Mouse (Mus musculus) lung, postnatal 0 days (tissue): ENCODE data around the gene Map4k1. TPM values are rescaled to one million over a fixed set of nuclear protein-coding genes. Genes with fewer than 3 reads are reported as not detected.

Experiments
- ATAC-seq: fragments of 200-750 bp; cut with Nextera tagmentation; 2 replicates; pipeline ENCODE4 v1.8.0; 2017; ENCODE audit warnings: moderate library complexity
- DNase-seq: peaks from one replicate; pipeline ENCODE4 v3.0.0-alpha.2; 2016; ENCODE audit warnings: low spot score
- H3K27ac ChIP-seq: fragments of 300-500 bp; sonication (generic); 2 replicates; pipeline ENCODE4 v1.5.1; 2014; ENCODE audit warnings: antibody characterized with exemption, mild to moderate bottlenecking, low read length, mixed read lengths
- H3K27me3 ChIP-seq: fragments of 300-500 bp; sonication (generic); replicated peaks from 2 replicates; pipeline ENCODE4 v1.6.1; 2014; ENCODE audit warnings: low read length, mixed read lengths; ENCODE audit not compliant: insufficient read depth
- H3K36me3 ChIP-seq: fragments of 300-500 bp; sonication (generic); 2 replicates; pipeline ENCODE4 v1.6.1; 2014; ENCODE audit warnings: low read length, mixed read lengths; ENCODE audit not compliant: insufficient read depth
- H3K4me1 ChIP-seq: fragments of 300-500 bp; sonication (generic); 2 replicates; pipeline ENCODE4 v1.6.1; 2014; ENCODE audit warnings: antibody characterized with exemption, low read depth, low read length, mixed read lengths; ENCODE audit not compliant: insufficient read depth
- H3K4me2 ChIP-seq: fragments of 300-500 bp; sonication (generic); replicated peaks from 2 replicates; pipeline ENCODE4 v1.6.1; 2014; ENCODE audit warnings: low read depth, mild to moderate bottlenecking, low read length, moderate library complexity, mixed read lengths
- H3K4me3 ChIP-seq: fragments of 300-500 bp; sonication (generic); 2 replicates; pipeline ENCODE4 v1.5.1; 2014; ENCODE audit warnings: low read depth, low read length
- H3K9ac ChIP-seq: fragments of 300-500 bp; sonication (generic); replicated peaks from 2 replicates; pipeline ENCODE4 v1.6.1; 2014; ENCODE audit warnings: low read depth, mild to moderate bottlenecking
- H3K9me3 ChIP-seq: fragments of 300-500 bp; sonication (generic); 2 replicates; pipeline ENCODE4 v1.6.1; 2016; ENCODE audit warnings: low read length, mixed read lengths
- CTCF ChIP-seq: IDR thresholded peaks from 2 replicates; pipeline ENCODE4 v1.5.1; 2016; ENCODE audit warnings: antibody characterized with exemption, mild to moderate bottlenecking
- EP300 ChIP-seq: IDR thresholded peaks from 2 replicates; pipeline ENCODE4 v1.6.1; 2016; ENCODE audit warnings: antibody characterized with exemption, mild to moderate bottlenecking, control low read depth
- WGBS: fragments of 180-500 bp; shearing (Covaris S2); extraction: QIAGEN DNeasy Blood & Tissue Kit; methylation state at CpG from one replicate; pipeline ENCODE4 v1.1.7; 2014; 5-methylcytosine and 5-hydroxymethylcytosine counted together
- polyA plus RNA-seq: library from polyadenylated mRNA; unstranded; fragments of >200 nt; fragmentation: Nextera tagmentation; extraction: Ambion mirVana; gene quantifications from 2 replicates; pipeline ENCODE4 v1.2.1, GENCODE M21; 2015

Gene Map4k1
- polyA plus RNA-seq, 1 experiment from 2014 or later = 3.5 TPM

DNA sequence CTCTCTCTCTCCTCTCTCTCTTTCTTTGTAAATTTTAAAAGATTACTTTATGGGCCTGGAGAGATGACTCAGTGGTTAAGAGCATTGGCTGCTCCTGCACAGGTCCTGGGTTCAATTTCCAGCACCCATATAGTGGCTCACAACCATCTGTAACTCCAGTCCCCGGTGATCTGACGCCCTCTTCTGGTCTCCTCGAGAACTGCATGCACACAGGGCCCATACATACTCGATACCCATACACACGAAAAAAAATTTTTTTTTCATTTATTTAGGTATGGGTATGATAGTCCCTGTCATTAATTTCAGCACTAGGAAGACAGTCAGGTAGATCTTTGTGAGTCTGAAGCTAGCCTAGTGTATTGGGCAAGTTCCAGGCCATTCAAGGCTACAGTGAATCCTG is 59.3 kb downstream of the Map4k1 start:
- Histone ChIP-seq H3K27ac (no peak overlapping the region), H3K4me3 (no peak overlapping the region), H3K36me3 (no peaks in the 10 kb centered on the region), H3K4me1 (peaks cover 6% of the 10 kb centered on the region; the same call in 1 of the 2 replicates), H3K4me2 (no peak overlapping the region), H3K9ac (no peak overlapping the region), H3K9me3 (no peaks in the 10 kb centered on the region), H3K27me3 (no peaks in the 10 kb centered on the region)
- no peak for DNase-seq
- WGBS = 84% methylated on average over 5 of the region's 5 CpGs
- ATAC-seq = no peak
- TF ChIP-seq CTCF (peak; percentile 29; the same call in 1 of the 2 replicates), EP300 (no peak)

DNA sequence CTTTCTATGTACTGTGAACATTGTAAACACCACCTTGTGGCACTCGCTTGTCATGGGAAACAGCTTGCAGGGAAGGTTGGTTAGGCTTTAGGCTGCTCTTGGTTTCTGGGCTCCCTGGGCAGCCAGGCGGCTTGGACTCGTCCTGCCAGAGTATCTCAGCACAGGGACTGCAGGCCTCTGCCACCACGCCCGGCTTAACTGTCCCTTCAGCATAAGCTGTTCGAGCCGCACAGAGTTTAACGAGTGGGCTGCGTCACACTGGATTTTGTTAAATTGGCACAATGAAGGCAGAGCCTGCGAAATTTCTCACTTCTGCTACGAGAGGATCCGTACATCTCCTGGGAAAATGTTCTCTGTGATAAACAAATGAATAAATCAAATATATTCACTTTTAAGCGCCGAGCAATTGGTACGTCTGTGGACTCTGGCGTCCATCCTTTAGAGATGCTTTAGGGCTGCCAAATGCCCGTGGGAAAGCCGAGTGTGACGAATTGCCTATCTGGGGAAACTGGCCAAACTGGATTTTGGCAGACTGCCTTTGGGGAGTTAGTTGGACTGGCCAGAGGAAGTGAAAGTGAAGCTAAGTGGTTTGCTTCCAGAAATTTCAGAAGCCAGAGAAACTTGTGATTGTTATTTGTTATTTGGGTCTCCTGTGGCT is 61.3 kb downstream of the Map4k1 start:
- no peaks in the 10 kb centered on the region for H3K36me3 ChIP-seq
- no peaks in the 10 kb centered on the region for H3K27me3 ChIP-seq
- peaks cover 6% of the 10 kb centered on the region; the same call in 1 of the 2 replicates for H3K4me1 ChIP-seq
- peak; percentile 60 for ATAC-seq
- no peak overlapping the region for H3K9ac ChIP-seq
- no peaks in the 10 kb centered on the region for H3K9me3 ChIP-seq
- no peak overlapping the region for H3K4me3 ChIP-seq
- H3K4me2 ChIP-seq = peak overlapping the region; percentile 37
- WGBS = 27% methylated on average over 19 of the region's 19 CpGs
- peak; percentile 85 for DNase-seq
- H3K27ac ChIP-seq = no peak overlapping the region
- peak; percentile 8; the same call in 1 of the 2 replicates for TF ChIP-seq CTCF
- no peak for TF ChIP-seq EP300

DNA sequence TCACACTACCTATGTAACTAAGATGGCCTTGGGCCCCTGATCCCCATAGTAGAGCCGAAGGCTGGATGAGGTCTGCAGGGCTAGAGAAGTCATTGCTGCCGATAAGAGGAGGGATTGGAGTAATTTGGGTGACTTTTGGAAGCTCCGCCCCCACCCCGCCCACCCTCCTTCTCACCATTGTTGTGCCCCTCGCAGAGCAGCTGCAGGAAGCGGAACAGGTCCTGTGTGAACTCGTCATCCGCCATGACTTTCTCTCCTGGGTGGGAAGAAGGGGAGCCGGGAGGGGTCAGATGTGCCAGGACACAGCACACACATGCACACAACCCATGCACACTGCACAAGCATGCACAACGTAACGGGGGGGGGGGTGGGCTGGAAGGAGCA is 61.8 kb downstream of the Map4k1 start:
- Histone ChIP-seq H3K27me3 (no peaks in the 10 kb centered on the region), H3K4me2 (peak overlapping the region; percentile 37), H3K9ac (no peak overlapping the region), H3K4me1 (peaks cover 6% of the 10 kb centered on the region; the same call in 1 of the 2 replicates), H3K27ac (no peak overlapping the region), H3K9me3 (no peaks in the 10 kb centered on the region), H3K4me3 (no peak overlapping the region), H3K36me3 (no peaks in the 10 kb centered on the region)
- DNase-seq = no peak
- 22% methylated on average over 11 of the region's 11 CpGs for WGBS
- no peak for TF ChIP-seq CTCF
- no peak for TF ChIP-seq EP300
- peak; percentile 17 for ATAC-seq

DNA sequence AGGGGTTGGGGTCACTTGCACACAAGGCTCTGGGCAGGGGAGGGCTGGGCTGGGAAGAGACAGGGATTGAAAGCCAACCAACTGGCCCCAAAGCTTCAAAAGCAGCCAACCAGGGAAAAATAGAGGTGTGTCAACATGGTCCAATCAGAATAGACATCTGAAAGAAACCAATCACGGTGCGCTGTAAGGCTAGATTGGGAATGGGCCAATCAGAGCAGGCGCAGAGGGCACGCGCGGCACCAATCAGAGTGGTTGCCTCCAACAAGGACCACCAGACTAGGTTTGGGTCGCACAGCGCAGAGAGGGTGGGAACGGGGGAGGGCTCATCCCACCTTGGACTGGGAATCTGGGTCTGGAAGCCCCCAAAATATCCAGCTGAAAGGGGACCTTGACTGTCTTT is 62.5 kb downstream of the Map4k1 start:
- H3K4me2 ChIP-seq = no peak overlapping the region
- 61% methylated on average over 9 of the region's 9 CpGs for WGBS
- no peaks in the 10 kb centered on the region for H3K36me3 ChIP-seq
- ATAC-seq (no peak; the same call in 1 of the 2 replicates), DNase-seq (no peak)
- H3K9me3 ChIP-seq = no peaks in the 10 kb centered on the region
- H3K4me3 ChIP-seq = no peak overlapping the region
- no peak overlapping the region for H3K9ac ChIP-seq
- TF ChIP-seq EP300 (no peak), CTCF (no peak)
- no peak overlapping the region for H3K27ac ChIP-seq
- H3K4me1 ChIP-seq = peaks cover 6% of the 10 kb centered on the region; the same call in 1 of the 2 replicates
- H3K27me3 ChIP-seq = no peaks in the 10 kb centered on the region

DNA sequence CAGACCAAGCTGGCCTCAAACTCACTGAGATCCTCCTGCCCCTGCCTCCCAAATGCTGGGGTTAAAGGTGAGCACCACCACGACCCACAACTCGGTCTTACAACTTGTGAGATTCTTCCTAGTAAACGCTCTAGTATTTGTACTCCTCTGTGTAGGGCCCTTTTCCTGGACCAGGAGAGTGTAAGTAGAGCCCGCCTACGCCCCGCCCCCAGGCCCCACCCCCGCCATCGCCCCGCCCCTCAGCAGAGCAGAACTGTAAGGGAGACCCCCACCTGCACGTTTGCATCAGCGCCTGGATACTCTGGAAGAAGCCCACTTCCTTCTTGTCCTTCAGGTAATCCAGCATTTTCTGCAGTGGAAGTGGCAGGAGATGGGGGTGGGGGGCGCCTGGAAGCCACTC is 64.7 kb downstream of the Map4k1 start:
- no peak for DNase-seq
- no peak overlapping the region for H3K27ac ChIP-seq
- no peaks in the 10 kb centered on the region for H3K27me3 ChIP-seq
- ATAC-seq = no peak
- H3K36me3 ChIP-seq = no peaks in the 10 kb centered on the region
- 6% methylated on average over 11 of the region's 12 CpGs for WGBS
- H3K9me3 ChIP-seq = no peaks in the 10 kb centered on the region
- H3K4me2 ChIP-seq = no peak overlapping the region
- H3K4me1 ChIP-seq = no peaks in the 10 kb centered on the region
- no peak overlapping the region for H3K9ac ChIP-seq
- no peak overlapping the region for H3K4me3 ChIP-seq
- TF ChIP-seq EP300 = no peak
- no peak for TF ChIP-seq CTCF

DNA sequence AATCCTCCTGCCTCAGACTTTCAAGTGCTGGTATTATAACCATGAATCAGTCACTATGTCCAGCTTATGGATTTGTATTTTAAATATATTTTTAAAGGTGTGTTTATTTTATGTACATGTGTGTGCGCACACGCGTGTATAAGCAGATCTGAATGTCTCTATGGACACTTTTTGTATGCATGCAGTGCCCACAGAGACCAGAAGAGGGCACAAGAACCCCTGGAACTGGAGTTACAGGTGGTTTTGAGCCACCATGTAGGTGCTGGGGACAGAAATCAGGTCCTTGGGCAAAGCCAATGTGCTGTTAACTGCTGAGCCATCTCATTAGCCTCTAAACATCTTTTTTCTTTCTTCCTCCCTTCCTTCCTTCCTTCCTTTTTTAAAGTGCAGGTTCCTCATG is 66.2 kb downstream of the Map4k1 start:
- H3K27me3 ChIP-seq = peaks cover 10% of the 10 kb centered on the region; the same call in 1 of the 2 replicates
- no peak for ATAC-seq
- TF ChIP-seq CTCF (peak; percentile 37), EP300 (no peak)
- no peaks in the 10 kb centered on the region for H3K9me3 ChIP-seq
- 84% methylated on average over 3 of the region's 3 CpGs for WGBS
- H3K4me2 ChIP-seq = no peak overlapping the region
- H3K9ac ChIP-seq = no peak overlapping the region
- H3K4me3 ChIP-seq = no peak overlapping the region
- H3K4me1 ChIP-seq = no peaks in the 10 kb centered on the region; the same call in 1 of the 2 replicates
- H3K27ac ChIP-seq = no peak overlapping the region
- H3K36me3 ChIP-seq = no peaks in the 10 kb centered on the region
- no peak for DNase-seq
